Mouse (Mus musculus) c-Kit-positive CD71-positive TER-119-negative erythroid progenitor cells, embryonic 14.5 days (primary cell): ENCODE measurements around the gene Vdr.

Source experiments
- DNase-seq: peaks from one replicate; pipeline ENCODE4 v3.0.0-alpha.2; 2013; ENCODE audit warnings: low read depth

Vdr gene

DNA sequence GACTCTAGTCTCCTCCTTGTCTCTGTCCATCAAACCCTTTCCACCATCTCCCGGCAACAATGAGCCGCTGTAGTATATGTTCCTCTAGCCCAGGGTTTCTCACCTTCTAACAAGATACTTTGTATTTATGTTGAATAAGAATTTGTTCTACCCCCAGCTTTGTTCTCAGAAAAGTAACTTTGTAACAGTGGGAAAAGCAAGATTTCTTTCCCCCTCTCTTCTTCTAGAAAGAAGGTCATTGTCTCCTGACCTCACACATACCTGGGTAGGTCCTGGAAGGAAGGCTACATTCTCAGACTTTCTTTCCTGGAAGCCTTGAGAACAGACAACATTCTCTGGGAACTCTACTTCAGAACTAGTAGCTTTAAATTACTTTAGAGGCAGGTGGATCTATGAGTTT is at the start of gene Vdr:
Gene Vdr (minus strand): TSS at position 101 of the 400 bp plus-strand sequence.
- no peak for DNase-seq

DNA sequence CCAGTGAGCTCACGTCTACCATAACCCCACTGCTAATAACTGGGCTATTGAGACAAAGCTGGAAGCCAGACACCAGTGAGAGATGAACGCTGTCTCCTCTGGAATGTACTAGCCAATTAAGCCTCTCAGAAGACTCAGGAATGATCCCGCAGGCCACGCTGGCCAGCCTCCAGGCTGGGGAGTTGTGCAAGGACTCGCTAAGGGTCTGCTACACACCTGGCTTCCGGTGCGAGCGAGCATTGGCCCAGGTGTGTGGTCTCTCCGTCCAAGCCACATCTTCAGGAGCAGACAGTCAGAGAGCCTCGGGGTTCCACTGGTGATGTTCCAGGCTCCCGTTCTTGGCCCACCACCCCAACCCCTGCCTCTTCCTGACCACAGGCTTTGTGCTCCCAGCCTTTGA is 46.0 kb upstream of the Vdr start:
- no peak for DNase-seq

- no peak for DNase-seq
Observed at GRCm38 (mm10) chr15:97955742-97956141, 45.3 kb upstream of the Vdr start.

DNA sequence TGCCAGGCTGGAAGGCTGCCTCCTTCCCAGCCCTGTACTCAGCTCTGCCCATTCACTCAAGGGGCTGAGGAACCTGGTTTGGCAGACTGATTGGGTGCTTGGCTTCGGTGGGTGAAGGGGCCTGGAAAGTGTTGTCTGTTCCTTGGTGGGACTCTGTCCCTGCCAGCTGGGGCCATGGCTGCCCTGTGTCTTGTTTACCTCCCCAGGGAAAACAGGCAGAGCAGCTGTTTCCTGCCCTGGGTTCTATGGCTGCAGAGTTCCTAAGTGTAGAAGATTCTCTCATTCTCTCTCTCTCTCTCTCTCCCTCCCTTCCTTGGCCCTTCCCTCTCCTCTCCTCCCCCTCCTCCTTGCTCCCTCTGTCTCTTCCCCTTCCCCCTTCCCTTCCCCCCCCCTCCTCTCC is 44.9 kb upstream of the Vdr start:
- no peak for DNase-seq

GRCm38 (mm10) chr15:97954671-97955070 is 44.2 kb upstream of the Vdr start:
- DNase-seq = no peak

DNA sequence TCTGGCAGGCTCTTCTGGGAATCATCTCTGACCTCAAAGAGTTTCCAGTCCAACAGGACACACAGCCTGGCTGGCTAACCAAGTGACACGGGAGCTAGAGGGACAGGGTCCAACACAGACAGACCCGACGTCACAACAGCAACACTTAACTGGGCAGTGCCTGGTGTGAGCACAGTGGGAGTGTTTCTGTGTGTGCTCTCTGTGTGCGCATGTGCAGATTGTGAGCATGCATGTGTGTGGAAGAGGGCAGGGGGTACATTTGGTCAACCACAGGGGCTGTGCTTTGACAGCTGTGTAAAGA is 42.4 kb upstream of the Vdr start:
- no peak for DNase-seq

- peak; percentile 38 for DNase-seq
Observed at GRCm38 (mm10) chr15:97952137-97952888, 41.9 kb upstream of the Vdr start.

DNA sequence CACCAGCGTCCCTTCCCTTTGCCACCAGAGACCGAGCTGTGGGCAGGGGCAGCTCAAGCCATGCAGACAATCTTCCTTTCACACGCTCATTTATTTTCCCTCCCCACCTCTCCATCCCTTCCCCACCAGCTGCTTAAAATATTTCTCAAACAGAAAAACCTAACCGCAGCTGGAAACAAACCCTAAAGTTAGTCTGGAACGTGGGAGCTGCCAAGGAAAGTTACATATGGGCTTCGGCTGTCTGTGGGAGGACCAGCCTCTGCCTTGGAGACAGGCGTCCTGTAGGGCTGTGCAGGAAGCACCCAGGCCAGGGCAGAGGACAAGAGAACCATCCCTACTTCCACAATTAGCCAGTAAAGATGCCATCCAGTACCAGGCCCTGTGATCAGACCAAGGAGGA is 39.8 kb upstream of the Vdr start:
- no peak for DNase-seq

DNA sequence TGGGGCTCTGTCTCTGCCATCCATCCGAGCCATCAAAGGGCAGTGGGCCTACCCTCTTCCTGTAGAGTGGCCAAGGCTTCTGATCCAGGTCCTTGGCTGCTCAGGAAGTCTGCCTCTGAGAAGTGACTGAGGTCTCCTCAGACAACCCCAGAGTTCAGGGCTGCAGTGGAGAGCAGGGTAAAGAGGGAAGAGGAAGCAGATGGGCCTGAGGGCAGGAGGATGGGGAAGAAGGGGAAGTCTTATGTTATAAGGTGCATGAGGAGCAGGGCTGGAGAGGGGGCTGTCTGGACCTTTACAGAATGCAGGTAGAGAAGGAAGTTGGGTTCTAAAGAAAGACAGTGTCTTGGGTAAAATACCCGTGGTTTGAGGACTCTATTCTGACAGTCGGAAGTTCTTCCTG is 39.3 kb upstream of the Vdr start:
- DNase-seq = no peak

- DNase-seq = no peak
Observed at GRCm38 (mm10) chr15:97948720-97949119, 38.3 kb upstream of the Vdr start.

- no peak for DNase-seq
Observed at GRCm38 (mm10) chr15:97945656-97946315, 35.4 kb upstream of the Vdr start.

- DNase-seq = no peak
Observed at GRCm38 (mm10) chr15:97944919-97945574, 34.6 kb upstream of the Vdr start.

GRCm38 (mm10) chr15:97943356-97943755 is 32.9 kb upstream of the Vdr start:
- DNase-seq = no peak

- DNase-seq = no peak
Observed at GRCm38 (mm10) chr15:97942538-97942937, 32.1 kb upstream of the Vdr start.

GRCm38 (mm10) chr15:97941306-97941705 is 30.9 kb upstream of the Vdr start:
- no peak for DNase-seq

- no peak for DNase-seq
Observed at GRCm38 (mm10) chr15:97940088-97940487, 29.7 kb upstream of the Vdr start.

GRCm38 (mm10) chr15:97938580-97938979 is 28.1 kb upstream of the Vdr start:
- no peak for DNase-seq

- DNase-seq = no peak
Observed at GRCm38 (mm10) chr15:97932441-97932840, 22.0 kb upstream of the Vdr start.

- no peak for DNase-seq
Observed at GRCm38 (mm10) chr15:97929259-97929824, 18.9 kb upstream of the Vdr start.

DNA sequence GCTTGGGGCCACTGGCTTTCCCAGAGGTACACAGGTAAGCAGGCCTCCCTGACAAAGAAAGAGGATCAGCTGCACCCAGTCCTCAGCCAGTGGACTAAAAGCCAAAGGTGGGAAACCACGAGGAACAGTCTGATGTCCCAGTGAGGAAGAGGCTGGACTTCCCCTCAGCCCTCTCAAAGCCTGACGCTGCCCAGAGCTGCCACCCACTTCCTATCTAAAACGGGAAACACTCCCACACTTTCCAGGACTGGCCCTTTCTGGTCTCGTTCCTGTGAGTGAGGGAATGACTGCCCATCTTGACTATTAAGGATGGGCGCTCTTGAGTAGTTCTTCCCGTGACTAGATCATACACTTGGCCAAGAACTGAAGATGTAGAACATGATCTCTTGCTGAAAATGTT is 17.4 kb upstream of the Vdr start:
- DNase-seq = no peak

GRCm38 (mm10) chr15:97927018-97927417 is 16.6 kb upstream of the Vdr start:
- no peak for DNase-seq

DNA sequence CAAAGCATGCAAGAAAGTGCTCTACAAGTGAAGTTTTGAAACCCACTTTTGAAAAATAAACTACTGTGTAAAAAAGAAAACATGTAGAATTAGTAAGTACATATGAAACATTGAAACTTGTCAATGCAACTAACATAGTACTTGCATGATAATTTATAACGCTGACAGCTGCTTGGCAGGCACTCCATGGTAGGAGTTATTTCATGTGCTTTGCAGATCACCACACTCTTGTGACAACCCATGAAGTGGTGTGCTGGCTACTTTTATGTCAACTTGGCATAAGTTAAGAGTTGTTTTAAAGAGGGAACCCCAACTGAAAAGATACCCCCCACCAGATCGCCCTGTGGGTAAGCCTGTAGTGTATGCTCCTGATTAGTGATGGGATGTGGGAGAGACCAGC is 12.0 kb upstream of the Vdr start:
- DNase-seq = no peak

DNA sequence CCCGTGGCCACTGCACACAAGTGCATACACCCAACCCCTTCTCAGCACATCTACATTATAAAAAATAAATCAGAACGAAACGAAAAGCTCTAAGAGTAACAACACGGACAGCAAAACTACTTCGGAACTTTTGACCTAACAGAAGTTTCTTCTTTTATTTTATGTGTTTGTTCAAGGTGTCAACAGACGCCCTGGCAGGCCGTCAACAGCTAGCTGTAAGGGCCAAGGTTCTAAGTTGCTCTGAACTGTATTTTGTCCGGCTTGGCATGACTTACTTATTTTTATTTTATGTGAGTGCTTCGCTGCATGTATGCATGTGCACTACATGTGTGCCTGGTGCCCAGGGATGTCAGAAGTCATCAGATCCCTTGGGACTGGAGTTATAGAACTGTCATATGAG is 11.4 kb upstream of the Vdr start:
- no peak for DNase-seq
